Mouse (Mus musculus) gastrocnemius, postnatal 14 days (tissue): ENCODE data around the gene Car7. TPM values are rescaled to one million over a fixed set of nuclear protein-coding genes. Genes with fewer than 3 reads are reported as not detected.
A peak's percentile ranks its signal among the peaks of the same experiment; 100 is the strongest.
"Not testable (repeated sequence)": the region's sequence is repeated elsewhere in the genome, so short reads cannot be mapped to it uniquely, and the experiment has no call there.

Source experiments
- DNase-seq: peaks from one replicate; pipeline ENCODE4 v3.0.0; 2021; ENCODE audit warnings: mixed read lengths
- intact Hi-C: fragments of 180-260 bp; cut with DNase I; formaldehyde crosslinking; loops from one replicate; pipeline ENCODE4 v1.15.1; 2025; ENCODE audit warnings: low total_unique reads
- total RNA-seq, 2 experiments: library from RNA; stranded (reverse); gene quantifications; 2 replicates each; pipeline ENCODE4 v1.2.3; 2021

The Car7 gene
- total RNA-seq, 2 experiments from 2014 or later, result 1.0 to 1.1 TPM

DNA sequence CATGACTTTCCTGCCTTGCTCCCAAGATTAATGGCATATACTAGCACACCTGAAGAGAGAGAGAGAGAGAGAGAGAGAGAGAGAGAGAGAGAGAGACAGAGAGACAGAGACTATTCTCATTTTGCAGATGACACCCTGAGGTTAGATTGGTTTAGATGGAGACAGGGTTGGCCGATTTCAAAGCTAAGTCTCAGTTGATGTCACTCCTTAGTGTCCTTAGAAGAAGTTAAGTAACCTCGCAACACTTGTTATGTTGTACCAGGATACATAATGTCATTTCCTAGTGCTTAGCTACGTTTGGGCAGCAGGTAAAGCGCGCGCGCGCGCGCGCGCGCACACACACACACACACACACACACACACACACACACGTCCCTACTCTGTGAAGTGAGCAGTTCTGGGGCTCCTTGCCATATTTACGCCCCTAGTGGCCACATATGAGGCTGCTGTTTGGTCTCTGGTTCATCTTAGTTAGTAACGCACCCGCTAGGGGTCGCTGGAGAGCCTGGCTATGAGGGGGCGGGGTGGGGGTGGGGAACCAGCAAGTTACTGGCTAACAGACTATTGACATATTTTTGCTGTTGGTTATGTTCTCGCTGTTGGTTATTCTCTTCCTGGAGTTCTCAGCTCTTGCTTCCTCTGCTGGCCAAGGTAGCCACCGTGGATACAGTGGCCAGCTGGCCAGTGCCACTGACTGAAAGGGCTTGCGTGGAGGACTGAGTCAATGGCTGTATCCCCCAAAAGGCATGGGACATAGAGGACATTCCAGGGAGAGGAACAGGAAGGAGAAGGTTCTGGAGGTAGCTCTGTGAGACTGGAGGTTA, 30.4 kb downstream of the Car7 start:
- DNase-seq, result peak; percentile 84
- intact Hi-C loops, result loop anchor here (5.0 to 10.0 kb wide), 2 partner anchors 33 to 220 kb away; partner anchors contain the start of genes Car7 and Nae1

DNA sequence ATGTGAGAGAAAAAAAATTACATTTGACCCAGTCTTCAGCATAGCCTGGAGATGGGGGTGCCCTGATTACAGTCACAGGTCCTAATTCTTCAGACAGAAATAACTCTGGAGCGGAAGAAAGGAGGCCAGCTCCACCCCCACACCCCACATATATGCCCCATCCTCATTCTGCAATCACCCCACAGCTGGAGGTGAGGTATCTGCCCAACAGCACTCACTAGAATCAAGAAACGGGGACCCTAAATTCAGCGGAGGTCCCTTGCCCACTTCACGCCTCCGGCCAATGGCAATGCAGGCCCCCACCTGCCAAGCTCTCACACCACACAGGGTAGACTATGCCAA, 30.9 kb downstream of the Car7 start:
- DNase-seq, result no peak
- intact Hi-C loops, result loop anchor here (5.0 to 10.0 kb wide), 2 partner anchors 33 to 221 kb away; partner anchors contain the start of genes Car7 and Nae1

GRCm38 (mm10) chr8:104569559-104569958, 35.1 kb downstream of the Car7 start:
- intact Hi-C loops, result loop anchor here (5.0 to 10.0 kb wide), 2 partner anchors 37 to 225 kb away; partner anchors contain the start of genes Car7 and Nae1
- no peak for DNase-seq

DNA sequence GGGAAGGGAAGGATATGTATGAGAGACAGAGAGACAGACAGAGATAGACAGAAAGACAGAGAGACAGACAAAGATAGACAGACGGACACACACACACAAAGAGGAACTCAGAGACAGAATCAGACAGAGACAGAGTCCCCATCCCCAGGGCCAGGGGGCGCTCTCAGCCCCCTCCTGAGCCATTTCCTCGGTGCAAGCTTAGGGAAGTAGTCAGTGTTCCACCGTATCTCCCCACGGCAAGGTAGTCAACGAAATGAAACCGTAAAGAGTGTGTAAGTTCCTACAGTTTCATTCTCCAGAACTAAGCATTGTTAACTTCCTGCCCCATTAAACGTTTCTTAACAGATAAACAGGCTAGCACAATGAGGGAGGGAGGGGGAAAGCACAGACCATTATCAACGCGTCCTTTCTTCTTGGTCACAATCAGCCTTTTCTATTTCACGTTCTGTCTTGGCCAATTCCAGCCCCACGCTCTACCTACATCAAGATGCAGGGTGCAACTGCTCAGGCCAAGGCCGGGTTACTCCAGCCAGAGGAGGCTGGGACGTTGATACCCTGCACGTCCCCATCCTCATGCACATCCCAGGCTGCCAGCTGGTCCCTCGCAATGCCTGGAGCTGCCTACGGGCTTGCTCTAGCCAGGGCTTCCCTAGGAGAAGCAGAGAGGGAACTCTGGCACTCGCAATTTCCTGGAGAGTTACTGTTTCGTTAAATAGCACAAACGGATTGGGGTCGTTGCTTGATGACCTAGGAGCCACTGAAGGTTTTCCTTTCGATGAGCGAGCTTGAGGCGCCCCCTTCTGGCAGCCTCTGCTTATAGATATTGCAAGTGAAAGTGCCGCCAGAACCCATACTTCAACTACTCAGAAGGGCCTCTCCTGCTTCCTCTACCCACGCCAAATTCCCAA, 36.2 kb downstream of the Car7 start:
- intact Hi-C loops, result no loop called here
- DNase-seq, result peak; percentile 84

- intact Hi-C loops, result no loop called here
- no peak for DNase-seq
Measured at GRCm38 (mm10) chr8:104576820-104577219, 42.3 kb downstream of the Car7 start.

GRCm38 (mm10) chr8:104577606-104578005, 43.1 kb downstream of the Car7 start:
- DNase-seq, intact Hi-C loops: not testable (repeated sequence)

DNA sequence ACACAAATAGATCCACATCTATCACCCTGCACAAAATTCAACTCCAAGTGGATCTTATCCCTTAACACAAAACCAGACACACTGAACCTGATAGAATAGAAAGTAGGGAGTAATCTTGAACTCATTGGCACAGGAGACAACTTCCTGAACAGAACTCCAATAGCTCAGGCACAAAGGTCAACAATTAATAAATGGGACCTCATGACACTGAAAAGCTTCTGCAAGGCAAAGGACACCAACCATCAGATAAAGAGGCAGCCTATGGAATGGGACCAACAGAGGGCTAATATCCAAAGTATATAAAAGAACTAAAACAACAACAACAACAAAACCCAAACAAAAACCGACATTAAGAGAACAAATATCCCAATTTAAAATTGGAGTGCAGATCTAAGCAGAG, 50.0 kb downstream of the Car7 start:
- intact Hi-C loops, result no loop called here
- DNase-seq, result no peak

DNA sequence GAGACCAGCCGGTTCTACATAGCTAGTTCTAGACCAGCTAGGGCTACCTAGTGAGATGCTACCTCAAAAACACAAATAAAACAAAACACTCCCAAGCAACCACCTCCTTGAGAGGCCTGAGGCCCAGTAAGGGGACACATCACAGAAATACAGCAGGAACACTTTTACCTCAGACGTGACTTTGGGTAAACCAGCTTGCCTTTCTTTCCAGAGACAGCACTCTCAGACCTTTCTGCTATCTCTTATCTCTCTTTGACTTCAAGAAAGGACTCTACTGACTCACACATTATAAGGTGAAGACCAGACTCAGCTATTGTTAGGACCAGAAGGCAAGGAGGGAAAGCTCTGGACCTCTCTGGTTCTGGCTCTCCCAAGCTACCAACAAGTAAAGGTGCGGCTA, 55.8 kb downstream of the Car7 start:
- no peak for DNase-seq
- intact Hi-C loops, result no loop called here

- intact Hi-C loops, result no loop called here
- peak; percentile 84 for DNase-seq
Measured at GRCm38 (mm10) chr8:104591133-104591834, 56.8 kb downstream of the Car7 start, which contains the start of gene Pdp2. Pdp2 (plus strand) TSS chr8:104591451.

DNA sequence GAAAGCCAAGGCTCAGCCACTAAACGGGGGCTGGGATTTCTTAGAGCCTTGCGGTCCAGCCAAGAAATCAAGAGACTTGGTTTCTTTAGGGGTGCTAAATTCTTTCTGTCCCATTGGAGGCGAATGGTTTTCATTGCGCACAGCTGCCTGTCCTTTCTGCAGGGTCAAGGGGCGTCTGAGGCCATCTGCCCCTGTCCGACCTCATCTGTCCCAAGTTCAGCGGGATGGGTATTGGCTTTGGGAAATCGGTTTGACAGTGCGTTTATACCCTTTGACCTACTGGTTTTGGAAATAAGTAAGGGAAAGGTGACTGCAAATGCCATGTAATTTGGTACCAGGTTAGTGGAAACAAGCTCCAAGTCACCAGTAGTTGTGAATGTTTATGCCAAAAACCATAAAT, 57.4 kb downstream of the Car7 start:
- no peak for DNase-seq
- intact Hi-C loops, result no loop called here

DNA sequence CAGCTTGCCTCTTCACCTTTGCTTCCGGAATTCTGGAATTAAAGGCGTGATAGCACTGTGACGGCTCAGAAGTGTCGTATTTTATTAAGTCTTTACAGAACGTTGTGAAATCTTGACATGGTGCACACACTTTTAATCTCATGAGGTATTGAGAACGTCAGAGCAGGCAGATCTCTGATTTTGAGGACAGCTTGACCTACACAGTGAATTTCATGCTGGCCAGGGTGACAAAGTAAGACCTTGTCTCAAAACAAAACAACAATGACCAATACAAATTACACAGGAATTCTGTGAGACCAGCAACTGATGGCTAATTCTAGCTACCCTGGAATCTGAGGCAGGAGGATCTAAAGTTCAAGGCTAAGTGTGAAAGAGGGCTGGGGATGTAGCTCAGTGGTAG, 58.1 kb downstream of the Car7 start:
- intact Hi-C loops, result no loop called here
- no peak for DNase-seq

DNA sequence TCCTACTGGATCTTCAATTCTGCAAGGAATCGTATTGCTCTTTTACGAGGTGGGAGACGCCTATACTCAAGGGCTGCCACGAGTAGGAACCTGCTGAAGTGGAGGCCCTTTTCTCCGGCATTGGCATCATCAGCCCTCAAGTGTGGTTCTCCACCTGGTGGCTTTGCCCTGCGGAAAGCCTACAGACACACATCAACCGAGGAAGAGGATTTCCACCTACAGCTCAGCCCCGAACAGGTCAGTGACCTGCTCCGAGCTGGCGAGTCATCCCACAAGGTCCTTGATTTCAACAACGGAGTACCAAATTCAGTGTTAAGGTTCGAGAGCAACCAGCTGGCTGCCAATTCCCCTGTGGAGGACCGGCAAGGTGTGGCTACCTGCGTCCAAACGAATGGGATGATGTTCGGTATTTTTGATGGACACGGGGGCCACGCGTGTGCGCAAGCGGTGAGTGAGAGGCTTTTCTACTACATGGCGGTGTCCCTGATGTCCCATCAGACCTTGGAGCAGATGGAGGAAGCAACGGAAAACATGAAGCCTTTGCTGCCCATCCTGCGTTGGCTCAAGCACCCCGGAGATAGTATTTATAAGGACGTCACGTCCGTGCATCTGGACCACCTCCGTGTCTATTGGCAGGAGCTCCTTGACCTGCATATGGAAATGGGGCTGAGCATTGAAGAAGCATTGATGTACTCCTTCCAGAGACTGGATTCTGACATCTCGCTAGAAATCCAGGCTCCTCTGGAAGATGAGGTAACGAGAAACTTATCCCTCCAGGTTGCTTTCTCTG, 59.2 kb downstream of the Car7 start:
- no peak for DNase-seq
- intact Hi-C loops, result no loop called here

DNA sequence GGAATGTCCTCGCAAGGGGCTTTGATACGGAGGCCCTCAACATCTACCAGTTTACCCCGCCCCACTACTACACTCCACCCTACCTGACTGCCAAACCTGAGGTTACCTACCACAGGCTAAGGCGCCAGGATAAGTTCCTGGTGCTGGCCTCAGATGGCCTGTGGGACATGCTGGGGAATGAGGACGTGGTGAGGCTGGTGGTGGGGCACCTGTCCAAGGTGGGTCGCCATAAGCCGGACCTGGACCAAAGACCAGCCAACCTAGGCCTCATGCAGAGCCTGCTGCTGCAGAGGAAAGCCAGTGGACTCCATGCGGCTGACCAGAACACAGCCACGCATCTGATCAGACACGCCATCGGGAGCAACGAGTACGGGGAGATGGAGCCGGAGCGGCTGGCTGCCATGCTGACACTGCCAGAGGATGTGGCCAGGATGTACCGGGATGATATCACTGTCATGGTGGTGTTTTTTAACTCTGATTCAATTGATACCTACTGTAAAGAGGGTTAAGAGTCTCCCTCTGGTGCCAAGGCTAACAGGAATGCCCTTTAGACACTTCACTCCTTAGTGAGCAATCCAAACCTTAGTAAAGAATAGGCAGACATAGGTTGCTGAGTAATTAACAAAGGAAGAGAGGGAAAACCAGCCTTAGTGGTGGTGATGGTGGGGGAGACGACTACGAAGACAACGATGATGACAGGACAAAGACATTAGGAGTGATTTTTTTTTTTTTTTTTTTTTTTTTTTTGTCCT, 60.3 kb downstream of the Car7 start:
- intact Hi-C loops, result no loop called here
- no peak for DNase-seq

DNA sequence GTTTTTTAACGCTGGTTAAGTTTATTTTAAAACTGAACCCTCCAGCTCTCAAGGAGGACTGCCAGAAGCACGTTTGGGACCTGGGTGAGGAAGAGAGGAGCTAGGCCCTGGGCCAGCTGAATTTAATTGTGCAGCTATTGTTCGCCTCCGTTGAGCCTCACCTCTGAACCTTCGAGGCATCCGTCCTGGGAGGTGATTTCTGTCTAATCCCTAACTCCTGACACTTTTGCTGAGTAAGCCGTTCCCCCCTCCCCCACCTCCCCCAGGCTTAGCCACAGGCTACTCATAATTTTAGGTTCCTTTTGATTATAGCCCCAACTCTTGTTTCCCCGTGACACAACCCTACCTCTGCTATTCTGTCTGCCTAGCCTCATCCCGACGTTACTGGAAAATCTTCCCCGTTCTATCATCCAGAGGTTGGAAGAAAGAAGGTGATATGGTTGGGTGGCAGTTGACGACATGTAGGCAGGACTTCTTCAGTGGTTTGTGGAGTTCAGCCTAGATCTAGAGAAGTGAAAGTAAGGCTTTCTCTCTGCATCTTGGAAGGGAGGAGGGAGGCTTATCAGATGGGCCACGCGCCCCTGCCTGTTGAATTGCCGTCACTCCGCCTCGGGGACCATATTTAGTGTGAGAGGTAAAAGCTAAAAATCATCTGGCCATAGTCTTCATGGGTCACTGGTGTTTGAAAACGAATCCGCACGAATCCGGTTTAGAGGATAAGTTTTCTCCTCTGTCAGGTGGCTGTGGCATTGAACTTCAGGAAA, 61.5 kb downstream of the Car7 start:
- intact Hi-C loops, result no loop called here
- DNase-seq, result no peak

DNA sequence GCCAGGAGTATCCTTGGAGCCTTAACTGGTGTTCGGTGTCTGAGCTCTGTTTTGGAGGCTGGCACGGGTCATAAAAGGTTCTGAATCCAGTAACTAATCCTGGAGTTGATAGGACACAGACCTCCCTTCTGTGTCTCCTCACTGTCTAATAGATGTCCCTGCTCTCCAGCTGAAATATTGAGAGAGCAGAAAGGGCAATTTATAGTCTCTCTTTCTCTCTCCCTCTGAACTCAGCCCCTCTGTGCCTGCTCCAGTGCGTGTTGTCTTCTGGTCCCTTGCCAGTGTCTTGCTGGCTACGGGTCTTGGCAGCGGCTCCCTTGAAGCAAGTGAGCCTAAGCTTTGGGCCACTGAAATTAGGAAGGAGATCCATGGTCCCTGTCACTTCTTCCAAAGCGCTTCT, 63.2 kb downstream of the Car7 start:
- DNase-seq, result peak; percentile 33

DNA sequence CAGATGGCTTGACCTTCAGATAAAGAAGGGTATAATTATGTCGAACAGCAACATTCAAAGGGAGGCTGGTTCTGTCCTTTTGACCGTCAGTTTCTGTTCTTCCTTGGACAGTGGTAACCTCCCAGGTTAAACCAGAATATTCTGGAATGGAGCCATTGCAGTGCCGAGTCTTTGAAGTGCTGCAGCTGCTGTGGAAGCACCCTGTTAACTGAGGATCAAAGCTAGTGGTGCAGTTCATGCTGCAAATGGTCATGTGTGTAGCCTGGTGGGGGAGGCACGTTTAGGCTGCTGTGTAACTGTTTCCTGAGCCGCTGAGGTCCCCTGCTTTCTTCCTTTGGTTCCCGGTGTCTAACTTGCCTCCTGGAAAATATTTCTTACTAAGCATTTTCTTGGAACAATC, 64.0 kb downstream of the Car7 start:
- no peak for DNase-seq
- intact Hi-C loops, result no loop called here

More for the DNA sequence above, 63.2 kb downstream of the Car7 start:
- intact Hi-C loops, result no loop called here
